Mouse (Mus musculus): ENCODE results near the gene Slc39a3.
"Not testable (repeated sequence)": the region's sequence is repeated elsewhere in the genome, so short reads cannot be mapped to it uniquely, and the experiment has no call there.

Gene Slc39a3

GRCm38 (mm10) chr10:81036988-81037580 lies at the start of gene Slc39a3:
Slc39a3 (minus strand) TSS chr10:81037426.
- DNase-seq (ENCODE audit: low spot score in 2 of 2) = peak; percentile 97

GRCm38 (mm10) chr10:81087021-81087420 lies 49.8 kb upstream of the Slc39a3 start:
- DNase-seq (ENCODE audit: low spot score in 2 of 2) = no peak

- peak; percentile 19 to 43 for DNase-seq (ENCODE audit: low spot score in 2 of 2)
These were observed 45.1 kb upstream of the Slc39a3 start for GRCm38 (mm10) chr10:81082168-81082960.

GRCm38 (mm10) chr10:81080008-81080655 lies 42.9 kb upstream of the Slc39a3 start:
- DNase-seq (ENCODE audit: low spot score in 2 of 2) = no peak

- DNase-seq (ENCODE audit: low spot score in 2 of 2) = no peak
These were observed 40.7 kb upstream of the Slc39a3 start for GRCm38 (mm10) chr10:81077916-81078315.

- DNase-seq (ENCODE audit: low spot score in 2 of 2) = no peak
These were observed 39.1 kb upstream of the Slc39a3 start for GRCm38 (mm10) chr10:81076356-81076755.

- DNase-seq (ENCODE audit: low spot score in 2 of 2) = no peak
These were observed 38.5 kb upstream of the Slc39a3 start for GRCm38 (mm10) chr10:81075734-81076133.

- no peak for DNase-seq (ENCODE audit: low spot score in 2 of 2)
These were observed 36.2 kb upstream of the Slc39a3 start for GRCm38 (mm10) chr10:81073464-81073863.

GRCm38 (mm10) chr10:81072290-81072689 lies 35.1 kb upstream of the Slc39a3 start:
- DNase-seq (ENCODE audit: low spot score in 2 of 2) = no peak

GRCm38 (mm10) chr10:81069836-81070235 lies 32.6 kb upstream of the Slc39a3 start, which contains the start of gene Thop1:
Thop1 (plus strand) TSS chr10:81070035.
- DNase-seq (ENCODE audit: low spot score in 2 of 2) = peak; percentile 97 to 98

- no peak for DNase-seq (ENCODE audit: low spot score in 2 of 2)
These were observed 31.5 kb upstream of the Slc39a3 start for GRCm38 (mm10) chr10:81068706-81069105.

- not testable (repeated sequence) for DNase-seq (ENCODE audit: low spot score in 2 of 2)
These were observed 27.3 kb upstream of the Slc39a3 start for GRCm38 (mm10) chr10:81064519-81064918.

- DNase-seq (ENCODE audit: low spot score in 2 of 2) = no peak
These were observed 25.5 kb upstream of the Slc39a3 start for GRCm38 (mm10) chr10:81062710-81063109.

- DNase-seq (ENCODE audit: low spot score in 2 of 2) = peak; percentile 100
These were observed 22.6 kb upstream of the Slc39a3 start, which contains the start of gene Sgta for GRCm38 (mm10) chr10:81059603-81060543. Sgta (minus strand) TSS chr10:81060181.

GRCm38 (mm10) chr10:81058896-81059295 lies 21.7 kb upstream of the Slc39a3 start:
- no peak for DNase-seq (ENCODE audit: low spot score in 2 of 2)

GRCm38 (mm10) chr10:81057406-81058130 lies 20.3 kb upstream of the Slc39a3 start:
- DNase-seq (ENCODE audit: low spot score in 2 of 2) = no peak

- not testable (repeated sequence) for DNase-seq (ENCODE audit: low spot score in 2 of 2)
These were observed 18.6 kb upstream of the Slc39a3 start for GRCm38 (mm10) chr10:81055802-81056340.

- DNase-seq (ENCODE audit: low spot score in 2 of 2) = no peak
These were observed 17.9 kb upstream of the Slc39a3 start for GRCm38 (mm10) chr10:81055169-81055568.

GRCm38 (mm10) chr10:81052577-81052976 lies 15.4 kb upstream of the Slc39a3 start:
- DNase-seq (ENCODE audit: low spot score in 2 of 2) = no peak

- DNase-seq (ENCODE audit: low spot score in 2 of 2) = no peak
These were observed 13.9 kb upstream of the Slc39a3 start for GRCm38 (mm10) chr10:81051133-81051532.
